Comparison of ENCODE assay signal across 30 mouse cellular contexts in genomic region chr6:53506947-53507564, GRCm38 (mm10).
DNase-seq lines count a peak whose midpoint lies in the region; ATAC-seq lines count a peak whose summit lies in the region.
"Had no signal": no experiment of that assay in that cellular context is flagged by ENCODE, and none has a peak within 500 bp of the region (broad histone marks: within the 10 kb centered on the region; RNA-seq: fewer than 3 reads in every experiment).

No protein-coding gene starts in this region.

- WGBS in heart, embryonic 16.5 days = 24% methylated on average over 3 of the region's 3 CpGs

- H3K4me1 ChIP-seq in heart, embryonic 16.5 days (ENCODE audit: control insufficient read depth, insufficient read depth, low read length) = no peaks in the 10 kb centered on the region; the same call in 1 of the 2 replicates
- H3K4me1 ChIP-seq: embryonic facial prominence, embryonic 13.5 days; forebrain, embryonic 13.5 days; hindbrain, embryonic 15.5 days; limb, embryonic 12.5 days; liver, embryonic 12.5 days; midbrain, embryonic 10.5 days; neural tube, embryonic 15.5 days had no signal

- intact Hi-C loops in heart, postnatal 14 days (cut with DNase I) = no loop called here

- no peaks in the 10 kb centered on the region for H3K27me3 ChIP-seq in heart, embryonic 16.5 days (ENCODE audit: control insufficient read depth, insufficient read depth, low read length)
- H3K27me3 ChIP-seq: embryonic facial prominence, embryonic 13.5 days; forebrain, embryonic 13.5 days; hindbrain, embryonic 15.5 days; limb, embryonic 12.5 days; liver, embryonic 12.5 days; neural tube, embryonic 15.5 days had no signal

- H3K9me3 ChIP-seq in heart, embryonic 16.5 days (replicated peaks; ENCODE audit: control insufficient read depth, low read length) = 0 out of 2 replicates have a peak, but pooled peaks cover 3% of the 10 kb centered on the region
- H3K9me3 ChIP-seq: embryonic facial prominence, embryonic 13.5 days; forebrain, embryonic 13.5 days; hindbrain, embryonic 15.5 days; limb, embryonic 12.5 days; liver, embryonic 12.5 days; midbrain, embryonic 10.5 days; neural tube, embryonic 15.5 days had no signal

- no peak overlapping the region for H3K4me2 ChIP-seq in heart, embryonic 16.5 days (ENCODE audit: low read depth, low read length)
- H3K4me2 ChIP-seq: embryonic facial prominence, embryonic 13.5 days; forebrain, embryonic 13.5 days; hindbrain, embryonic 15.5 days; limb, embryonic 12.5 days; liver, embryonic 12.5 days; neural tube, embryonic 15.5 days had no signal

- 0 out of 2 replicates have a peak, but pooled peaks cover 2% of the 10 kb centered on the region for H3K36me3 ChIP-seq in heart, embryonic 16.5 days (ENCODE audit: control insufficient read depth, insufficient read depth)
- H3K36me3 ChIP-seq: embryonic facial prominence, embryonic 13.5 days; G1E; hindbrain, embryonic 15.5 days; limb, embryonic 12.5 days; liver, embryonic 12.5 days; midbrain, embryonic 10.5 days; neural tube, embryonic 15.5 days had no signal

- no peak overlapping the region for H3K9ac ChIP-seq in heart, embryonic 16.5 days (ENCODE audit: low read length)
- H3K9ac ChIP-seq: embryonic facial prominence, embryonic 13.5 days; forebrain, embryonic 13.5 days; hindbrain, embryonic 15.5 days; limb, embryonic 12.5 days; liver, embryonic 12.5 days; neural tube, embryonic 15.5 days had no signal

- no peak overlapping the region for H3K4me3 ChIP-seq in heart, embryonic 16.5 days (ENCODE audit: low read length)
- H3K4me3 ChIP-seq: embryonic facial prominence, embryonic 13.5 days; forebrain, embryonic 13.5 days; hindbrain, embryonic 15.5 days; layer of hippocampus, adult 2 months; limb, embryonic 12.5 days; liver, embryonic 12.5 days; midbrain, embryonic 10.5 days; neural tube, embryonic 15.5 days had no signal

- peak; percentile 63; the same call in 1 of the 2 replicates for ATAC-seq in heart, embryonic 16.5 days (replicated peaks; ENCODE audit: extremely low read depth, insufficient read depth, low FRiP score)
- no peak for ATAC-seq in CD4-positive, CD25-positive, alpha-beta regulatory T cell, adult 4 months
- ATAC-seq: activated CD4-positive, CD25-positive, alpha-beta regulatory T cell, adult 4 months; forebrain, embryonic 13.5 days; intestine, embryonic 16.5 days; liver, embryonic 12.5 days; midbrain, embryonic 16.5 days had no signal

- DNase-seq in heart, adult 11 months = peak; percentile 92
- DNase-seq in heart, postnatal 14 days = no peak
- peak; percentile 20 for DNase-seq in testis, postnatal 10 days (ENCODE audit: low spot score)
- DNase-seq in testis, postnatal 14 days (ENCODE audit: low spot score) = no peak
- no peak for DNase-seq in frontal cortex, postnatal 10 days (ENCODE audit: low spot score in 2 of 2)
- no peak for DNase-seq in T-cell, adult 2 months (ENCODE audit: low spot score)
- DNase-seq: adrenal gland, adult 8-10 months; cerebellum, adult 18-20 months; cerebellum, postnatal 25 days; embryo, embryonic 11 days; kidney, adult 9 months; kidney, postnatal 14 days; layer of hippocampus, postnatal 36 days; lung, adult 18-20 months; lung, postnatal 10 days; thymus, postnatal 36 days had no signal

- H3K27ac ChIP-seq in heart, embryonic 16.5 days (ENCODE audit: low read length) = peak overlapping the region; percentile 59
- H3K27ac ChIP-seq: embryonic facial prominence, embryonic 13.5 days; forebrain, embryonic 13.5 days; hindbrain, embryonic 15.5 days; layer of hippocampus, adult 2 months; limb, embryonic 12.5 days; liver, embryonic 12.5 days; midbrain, embryonic 10.5 days; neural tube, embryonic 15.5 days had no signal

Comparison
In these comparisons a context has a peak if more than half of its experiments do, and no peak if none do; other contexts are left out.
1. DNase-seq: peak in heart, adult 11 months (single experiment) and testis, postnatal 10 days (single experiment); none in heart, postnatal 14 days (0 of 2), testis, postnatal 14 days (single experiment), frontal cortex, postnatal 10 days (0 of 2) and T-cell, adult 2 months (single experiment).